Mouse (Mus musculus) thymus, postnatal 4 days (tissue): ENCODE results near the gene Tas2r143.

Source experiments
- DNase-seq: peaks from one replicate; pipeline ENCODE4 v3.0.0; 2021

The Tas2r143 gene

GRCm38 (mm10) chr6:42369870-42370269, 30.2 kb upstream of the Tas2r143 start:
- DNase-seq, result no peak

DNA sequence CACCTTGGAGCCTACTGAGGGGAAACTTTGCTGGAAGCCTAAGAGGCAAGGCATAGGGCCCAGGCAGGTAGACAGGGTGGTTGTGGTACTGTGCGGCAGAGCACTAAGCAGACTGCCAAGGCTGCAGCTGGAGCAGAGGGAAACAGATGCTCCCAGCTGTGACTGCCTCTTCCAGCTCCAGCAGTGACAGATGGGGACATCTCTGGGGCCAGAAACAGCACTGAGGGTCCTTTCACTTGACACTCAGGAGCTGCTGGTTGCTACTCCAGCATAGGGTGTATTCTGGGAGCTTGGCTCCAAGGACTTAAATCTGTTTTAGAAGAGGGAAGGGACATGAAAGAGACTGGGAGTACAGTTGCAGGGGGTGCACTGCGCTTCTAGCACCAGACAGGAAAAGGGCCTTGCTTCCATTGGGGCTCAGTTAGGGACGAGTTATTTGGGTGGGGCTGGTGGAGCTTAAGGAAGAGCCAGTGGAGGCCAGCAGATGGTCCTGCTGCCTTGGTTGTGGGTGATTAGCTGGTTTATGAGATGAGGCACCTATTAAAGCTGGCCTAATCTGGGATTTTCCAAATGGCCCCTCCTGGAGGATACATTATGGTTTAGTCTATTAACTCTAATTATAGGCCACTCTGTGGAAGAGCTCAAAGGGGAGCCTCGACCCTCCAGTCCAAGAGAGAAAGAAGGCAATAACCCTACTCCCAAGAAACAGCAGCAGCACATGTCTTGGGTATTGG, 29.2 kb upstream of the Tas2r143 start:
- DNase-seq, result no peak

GRCm38 (mm10) chr6:42372001-42372400, 28.0 kb upstream of the Tas2r143 start:
- no peak for DNase-seq

DNA sequence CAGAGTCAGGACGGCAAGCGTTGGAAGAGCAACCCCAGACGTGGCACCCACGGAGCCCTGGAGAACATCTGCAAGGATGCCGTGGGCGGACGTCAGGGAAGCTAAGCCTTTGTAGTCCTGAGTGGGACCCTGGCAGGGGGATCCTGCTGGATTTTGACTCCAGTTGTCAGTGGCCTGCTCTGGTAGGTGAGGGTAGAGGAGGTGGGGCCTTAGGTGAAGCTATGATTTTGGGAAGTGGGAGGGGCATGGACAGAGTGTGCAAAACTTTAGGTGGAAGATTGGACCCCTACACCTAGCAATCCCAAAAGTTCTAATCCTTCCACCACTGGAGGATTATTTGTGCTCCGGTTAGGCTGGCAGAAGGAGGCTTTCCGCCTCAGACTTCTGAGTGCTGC, 27.6 kb upstream of the Tas2r143 start:
- no peak for DNase-seq

DNA sequence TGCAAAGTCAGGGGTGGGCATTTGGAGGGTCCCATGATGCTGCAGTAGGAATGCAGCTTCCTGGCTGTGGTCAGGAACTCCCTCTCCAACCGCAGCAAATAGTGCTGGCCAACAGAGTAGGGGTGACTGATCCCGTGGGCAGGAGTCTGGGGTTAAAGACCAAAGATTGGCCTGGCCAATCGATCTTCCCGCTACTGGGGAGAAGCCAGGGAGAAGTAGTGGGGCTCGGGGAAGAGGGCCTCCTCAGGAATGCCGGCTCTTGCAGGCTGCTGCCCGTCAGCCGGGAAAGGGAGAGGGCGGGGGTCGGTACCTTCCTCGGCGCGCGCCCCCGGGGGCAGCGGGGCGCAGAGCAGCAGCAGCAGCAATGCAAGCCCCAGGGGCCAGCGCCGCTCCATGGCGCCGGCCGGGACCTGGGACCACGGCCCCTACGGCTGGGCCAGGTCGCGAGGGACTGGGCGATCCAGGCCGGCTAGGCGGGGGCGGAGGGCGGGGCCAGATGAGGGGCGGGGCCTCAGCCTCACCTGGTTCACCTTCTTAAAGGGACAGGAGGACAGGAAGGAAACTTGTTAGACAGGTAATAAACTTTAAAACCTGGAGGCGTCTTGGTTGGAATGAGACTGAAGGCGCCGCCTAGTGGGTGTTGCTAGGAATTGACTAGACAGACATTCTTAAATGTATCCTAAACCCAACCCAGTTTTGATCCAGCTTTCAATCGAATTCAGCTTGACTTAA, 27.1 kb upstream of the Tas2r143 start, which contains the start of gene Epha1:
TSS of gene Epha1 (minus strand) at position 453 of the 732 bp plus-strand sequence.
- DNase-seq, result peak; percentile 88

- no peak for DNase-seq
Observed at GRCm38 (mm10) chr6:42373669-42374430, 26.2 kb upstream of the Tas2r143 start.

GRCm38 (mm10) chr6:42374701-42375100, 25.3 kb upstream of the Tas2r143 start:
- no peak for DNase-seq

DNA sequence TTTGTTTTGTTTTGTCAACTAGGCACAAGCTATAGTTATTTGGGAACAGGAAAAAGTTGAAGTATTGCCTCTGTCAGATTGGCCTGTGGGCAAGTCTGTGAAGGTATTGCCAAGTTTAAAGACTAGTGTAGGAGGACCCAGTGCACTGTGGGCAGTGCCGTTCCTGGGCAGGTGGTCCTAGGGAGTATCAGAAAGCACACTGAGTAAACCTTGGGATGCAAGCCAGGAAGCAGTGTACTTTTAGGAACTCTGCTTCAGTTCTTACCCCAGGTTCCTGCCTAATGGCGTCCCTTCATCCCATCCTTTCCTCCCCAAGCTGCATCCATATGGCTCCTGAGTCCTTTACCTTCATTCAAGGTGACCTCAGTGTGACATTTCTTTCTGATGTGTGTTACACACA, 24.9 kb upstream of the Tas2r143 start:
- no peak for DNase-seq

DNA sequence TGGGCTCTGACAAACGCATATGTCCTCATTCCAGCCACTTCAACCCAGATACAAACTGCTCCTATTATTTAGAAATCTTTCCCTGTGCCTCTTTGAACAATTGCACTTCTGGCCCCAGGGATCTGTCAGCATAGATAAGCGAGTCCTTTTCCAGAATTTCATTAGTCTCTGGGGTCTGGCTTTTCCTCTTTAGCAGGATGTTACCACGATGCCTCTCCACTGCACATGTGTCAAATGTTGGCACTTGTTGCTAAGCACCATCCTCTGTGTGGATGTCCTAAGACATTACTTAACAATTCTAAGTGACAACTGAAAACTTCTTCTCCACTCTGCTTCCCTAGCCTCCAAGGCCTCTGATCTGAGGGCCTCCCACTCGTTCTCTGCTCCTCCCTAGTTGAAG, 24.0 kb upstream of the Tas2r143 start:
- DNase-seq, result no peak

DNA sequence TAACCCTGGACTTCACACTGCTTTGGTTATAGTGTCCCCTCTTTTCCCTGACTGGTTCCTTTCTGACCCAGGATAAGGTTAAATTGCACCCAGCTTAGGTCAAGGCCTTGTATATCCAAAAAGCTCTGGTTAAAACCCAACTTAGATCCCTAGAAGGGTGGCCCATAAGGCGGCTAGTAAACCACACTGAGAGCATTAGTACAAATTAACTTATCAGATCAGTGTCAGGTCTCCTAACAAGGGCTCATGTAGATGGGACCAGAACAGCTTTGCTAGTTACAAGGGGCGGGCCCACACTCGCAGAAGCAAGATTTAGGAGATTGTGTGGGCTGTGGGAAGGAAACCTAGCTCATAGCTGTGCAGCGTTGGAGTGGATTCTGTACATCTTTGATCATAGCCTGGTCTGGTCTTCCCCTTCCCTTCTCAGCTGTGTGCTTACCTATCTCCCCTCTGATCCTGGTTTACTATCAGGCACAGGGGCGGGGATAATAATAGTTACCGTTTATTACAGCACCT, 23.5 kb upstream of the Tas2r143 start:
- no peak for DNase-seq

DNA sequence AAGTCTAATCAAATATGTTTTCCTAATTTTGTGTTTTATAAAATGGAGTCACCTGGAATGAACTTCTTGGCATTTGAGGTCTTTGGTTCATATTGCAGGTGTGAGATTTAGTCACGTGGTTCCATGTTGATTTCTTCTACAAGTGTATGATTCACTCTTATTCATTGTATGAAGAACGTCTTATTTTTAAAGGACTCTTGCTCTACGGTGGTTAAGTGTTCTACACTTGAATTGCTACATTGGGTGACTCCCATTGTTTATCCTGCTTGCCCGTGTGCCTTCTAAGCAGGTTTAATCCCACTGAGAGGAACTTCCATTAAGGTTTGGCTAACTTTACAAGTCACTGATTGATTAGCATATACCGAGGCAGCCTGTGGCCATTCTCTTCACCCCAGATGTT, 22.8 kb upstream of the Tas2r143 start:
- DNase-seq, result no peak

- no peak for DNase-seq
Observed at GRCm38 (mm10) chr6:42379551-42379950, 20.5 kb upstream of the Tas2r143 start.

- DNase-seq, result peak; percentile 69
Observed at GRCm38 (mm10) chr6:42380416-42381144, 19.5 kb upstream of the Tas2r143 start.

GRCm38 (mm10) chr6:42381221-42381620, 18.8 kb upstream of the Tas2r143 start:
- no peak for DNase-seq

DNA sequence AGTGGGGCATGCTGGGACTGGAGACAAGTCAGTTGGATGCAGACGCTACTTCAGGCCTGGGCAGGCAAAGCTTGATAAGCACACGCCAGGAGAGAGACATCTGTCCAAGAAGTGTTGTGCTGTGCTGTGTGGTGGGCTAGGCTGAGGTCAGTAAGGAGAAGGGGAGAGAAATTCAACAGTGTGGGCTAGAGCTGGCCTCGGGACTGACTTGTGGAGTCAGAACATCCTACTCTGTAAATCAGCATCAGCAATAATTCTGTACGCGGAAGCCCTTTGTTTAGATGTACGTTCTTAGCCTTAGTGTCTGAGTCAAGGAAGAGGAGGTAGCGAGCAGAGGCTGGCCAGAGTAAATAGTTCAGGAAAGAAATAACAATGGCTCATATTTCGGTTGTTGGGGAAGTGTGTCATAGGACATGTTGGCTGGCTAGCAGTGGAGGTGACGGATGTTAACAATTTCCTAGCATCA, 18.1 kb upstream of the Tas2r143 start:
- no peak for DNase-seq

DNA sequence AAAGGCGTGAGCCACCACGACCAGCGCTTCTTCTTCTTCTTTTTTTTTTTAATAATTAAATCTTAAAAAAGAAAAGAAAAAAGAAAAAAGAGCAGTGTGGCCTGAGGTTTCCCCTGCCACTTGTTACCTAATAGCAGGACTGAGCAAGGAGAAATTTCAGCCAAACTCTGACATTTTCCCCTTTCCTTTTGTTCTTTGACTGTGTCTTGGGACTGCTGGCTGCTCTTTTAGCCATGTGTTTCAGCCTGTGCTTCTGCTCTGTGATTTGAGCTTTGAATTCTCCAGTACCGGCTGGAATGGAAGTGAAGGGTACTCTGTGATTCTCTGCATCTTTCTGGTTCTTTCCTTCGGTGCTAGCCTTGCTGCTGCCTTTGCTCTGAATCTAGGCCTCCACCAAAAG, 16.7 kb upstream of the Tas2r143 start:
- no peak for DNase-seq

- peak; percentile 61 for DNase-seq
Observed at GRCm38 (mm10) chr6:42385635-42386034, 14.4 kb upstream of the Tas2r143 start.

GRCm38 (mm10) chr6:42391796-42392330, 8.2 kb upstream of the Tas2r143 start:
- no peak for DNase-seq

DNA sequence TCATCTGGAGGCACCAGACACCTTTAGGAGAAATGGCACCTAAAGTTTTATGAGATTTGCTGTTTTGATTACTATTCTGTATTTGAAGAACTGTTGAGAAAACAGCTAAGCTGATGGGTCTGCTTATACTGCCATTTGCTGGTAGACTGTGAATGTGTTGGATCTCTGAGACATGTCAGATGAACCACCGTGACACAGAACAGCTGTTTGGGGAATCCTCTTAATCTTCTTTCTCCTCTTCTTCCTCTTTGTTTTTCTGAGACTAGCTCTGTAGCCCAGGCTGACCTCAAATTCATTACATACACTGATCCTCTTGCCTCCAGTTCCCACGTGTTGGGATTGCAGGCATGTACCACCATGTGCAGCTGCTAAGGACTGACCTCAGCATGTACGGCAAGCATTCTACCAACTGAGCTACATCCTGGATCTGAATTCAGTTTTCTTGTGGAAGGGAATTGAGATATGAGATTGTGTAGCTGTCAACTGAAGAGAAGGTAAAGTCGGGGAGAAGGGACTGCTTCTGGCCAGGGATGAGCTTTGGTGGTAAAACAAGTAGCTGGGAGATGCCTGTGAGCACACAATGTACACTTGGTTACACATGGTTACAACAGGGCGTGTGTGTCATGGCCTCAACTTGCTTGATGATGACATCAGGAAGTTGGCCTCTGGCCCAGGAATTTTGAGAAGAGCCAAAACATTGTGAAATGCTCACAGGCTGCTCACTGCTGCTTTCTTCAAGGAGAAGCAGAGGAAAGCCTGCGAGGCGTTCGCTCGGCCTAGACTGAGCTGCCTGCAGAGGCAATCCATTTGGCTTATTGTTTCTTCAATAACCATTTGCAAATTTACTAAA, 3.9 kb upstream of the Tas2r143 start:
- DNase-seq, result no peak

DNA sequence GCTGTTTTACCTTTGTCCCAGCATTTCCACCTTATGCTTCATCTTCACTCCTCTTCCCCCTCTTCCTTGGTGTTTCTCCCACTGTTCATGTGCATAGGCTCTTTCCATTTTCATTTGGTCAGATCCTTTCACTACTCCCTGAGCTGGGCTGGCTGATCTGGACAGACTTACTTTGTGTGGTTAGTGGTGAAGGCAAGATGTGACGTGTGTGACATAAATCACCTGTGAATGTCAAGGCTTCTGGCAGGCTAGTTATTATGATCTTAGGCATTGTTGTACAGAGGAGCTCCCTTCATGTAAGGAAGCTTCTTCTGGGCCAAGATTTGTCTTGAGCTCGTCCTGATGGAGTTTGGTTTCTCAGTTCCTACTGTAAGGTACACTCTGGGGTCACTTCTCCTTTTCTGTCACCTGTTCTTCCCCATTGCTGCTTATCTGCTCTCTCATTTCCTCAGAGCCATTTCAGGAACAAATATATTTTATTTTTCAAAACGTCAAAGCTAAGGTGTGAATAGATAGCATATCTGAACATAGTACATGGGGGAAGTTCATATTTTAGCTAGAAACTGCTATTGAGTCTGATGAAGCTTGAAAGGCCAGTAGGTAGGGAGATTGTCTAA, 2.9 kb upstream of the Tas2r143 start:
- no peak for DNase-seq

GRCm38 (mm10) chr6:42398285-42398684, 1.8 kb upstream of the Tas2r143 start:
- no peak for DNase-seq
